Mouse (Mus musculus): ENCODE measurements around the gene Map2.

DNA sequence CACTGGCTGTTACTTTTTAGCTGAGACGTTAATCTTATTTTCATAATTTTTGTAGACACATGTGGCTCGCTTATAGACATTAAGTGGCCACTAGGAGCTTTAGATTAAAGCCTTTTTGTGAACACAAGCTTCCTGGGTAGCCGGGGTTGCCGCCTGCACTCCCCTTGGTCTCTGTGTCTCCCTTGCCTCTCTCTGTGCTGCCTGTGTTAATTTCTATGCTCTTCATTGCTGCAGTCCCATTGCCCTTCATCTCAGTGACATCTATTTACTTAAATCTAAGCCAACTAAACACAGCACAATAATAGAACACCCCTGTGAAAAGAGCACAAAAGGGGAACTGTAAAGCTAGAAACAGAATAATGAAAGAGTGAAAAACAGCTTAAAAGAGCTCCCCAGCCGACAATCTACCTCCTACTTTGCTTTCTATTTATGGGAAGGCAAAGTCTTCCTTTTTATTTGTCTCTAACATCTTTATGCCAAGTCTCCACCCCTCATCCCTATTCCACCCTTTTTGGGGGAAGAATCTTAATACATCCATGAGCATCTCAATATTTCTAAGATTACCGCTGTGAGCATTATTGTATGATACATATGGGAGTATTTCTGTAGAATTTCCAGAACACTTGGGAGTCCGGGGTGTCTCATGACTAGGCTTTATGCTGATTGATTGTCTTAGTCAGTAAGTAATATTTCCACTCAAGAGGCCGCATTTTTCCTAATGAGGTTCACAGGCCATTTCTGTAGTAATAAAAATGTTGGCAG is 173.5 kb downstream of the Map2 start:
- no peak for TF ChIP-seq POLR2A (IDR thresholded peaks at IDR 0.05; ENCODE audit: insufficient read depth, low read depth, low read length)
- TF ChIP-seq CTCF (IDR thresholded peaks at IDR 0.05; ENCODE audit: insufficient read depth, low read depth, low read length) = no peak
